Mouse (Mus musculus) E14TG2a.4 (cell line): ENCODE results near the gene Cd93.

Experiments used
- CTCF ChIP-seq: conservative IDR thresholded peaks from 2 replicates; pipeline ENCODE4 v1.5.1; 2014; ENCODE audit warnings: low read length
- NANOG ChIP-seq: IDR thresholded peaks from 2 replicates; pipeline ENCODE4 v1.6.1; 2014; ENCODE audit warnings: borderline replicate concordance, low read length, mixed read lengths
- POU5F1 ChIP-seq: IDR thresholded peaks from 2 replicates; pipeline ENCODE4 v1.6.1; 2014; ENCODE audit warnings: low read length, borderline replicate concordance

DNA sequence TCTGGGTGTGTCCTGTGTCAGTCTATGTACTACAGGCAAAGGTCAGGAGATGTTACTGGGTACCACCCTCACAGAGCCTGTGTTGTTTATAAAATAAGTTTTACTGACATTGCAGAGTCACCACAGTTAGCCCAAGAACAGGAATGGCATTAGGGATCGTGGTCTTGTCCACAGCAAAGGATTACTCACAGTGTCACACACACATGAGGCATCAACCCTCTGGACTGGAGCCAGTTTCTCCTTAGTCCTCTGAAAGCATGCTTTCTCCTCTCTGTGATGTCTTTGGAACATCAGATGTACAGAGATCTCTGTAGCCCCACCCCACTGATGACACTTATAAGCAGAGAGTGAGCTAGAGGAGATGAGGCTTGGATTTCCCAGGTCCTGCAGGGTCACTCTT, 41.1 kb downstream of the Cd93 start:
- TF ChIP-seq CTCF = no peak
- no peak for TF ChIP-seq NANOG
- no peak for TF ChIP-seq POU5F1
